Mouse (Mus musculus) heart, adult 8-10 months (tissue): ENCODE data around the gene Fstl1. TPM values are rescaled to one million over a fixed set of nuclear protein-coding genes. Genes with fewer than 3 reads are reported as not detected.

ENCODE experiments used
- DNase-seq: peaks from one replicate; pipeline ENCODE4 v3.0.0; 2022; ENCODE audit warnings: low spot score
- total RNA-seq, 4 experiments: library from RNA; stranded (reverse); gene quantifications; 2 replicates each; pipeline ENCODE4 v1.2.4; 2022

Fstl1 gene
- total RNA-seq, 4 experiments from 2014 or later, result 36.4 to 46.9 (median 43.4) TPM

DNA sequence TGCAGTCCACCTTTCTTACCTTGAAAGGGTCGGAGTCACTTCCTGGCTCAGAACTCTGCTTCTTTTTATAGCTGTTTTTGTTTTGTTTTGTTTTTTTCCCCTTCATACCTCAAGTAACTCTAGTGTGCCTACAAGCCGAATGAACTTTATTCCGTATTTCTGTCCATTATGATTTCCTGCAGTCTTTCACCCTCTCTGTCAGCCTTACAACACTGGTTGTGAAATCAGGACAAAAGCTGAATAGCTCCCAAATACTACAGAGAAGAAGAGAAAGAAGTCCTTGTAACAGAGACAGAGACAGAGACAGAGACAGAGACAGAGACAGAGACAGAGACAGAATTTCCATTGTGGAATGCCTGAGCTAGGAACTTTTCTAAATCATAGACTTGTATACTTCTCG, 41.3 kb downstream of the Fstl1 start:
- no peak for DNase-seq

DNA sequence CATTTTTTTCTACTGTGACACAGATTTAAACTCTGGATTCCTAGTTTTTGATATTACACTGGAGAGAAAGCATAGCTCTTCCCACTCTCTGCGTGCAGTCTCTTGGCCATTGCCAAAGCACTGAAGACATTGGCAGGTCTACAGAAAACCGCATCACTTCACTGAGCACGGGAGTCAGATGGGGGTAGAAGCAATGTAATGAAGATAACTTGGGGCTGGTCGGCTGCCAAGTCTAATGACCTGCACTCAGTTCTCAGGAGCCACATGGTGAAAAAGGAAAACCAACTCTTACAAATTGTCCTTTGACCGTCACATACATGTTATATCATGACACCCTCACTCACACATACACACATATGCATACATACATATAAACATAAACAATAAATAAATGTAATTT, 47.3 kb downstream of the Fstl1 start:
- DNase-seq, result no peak

DNA sequence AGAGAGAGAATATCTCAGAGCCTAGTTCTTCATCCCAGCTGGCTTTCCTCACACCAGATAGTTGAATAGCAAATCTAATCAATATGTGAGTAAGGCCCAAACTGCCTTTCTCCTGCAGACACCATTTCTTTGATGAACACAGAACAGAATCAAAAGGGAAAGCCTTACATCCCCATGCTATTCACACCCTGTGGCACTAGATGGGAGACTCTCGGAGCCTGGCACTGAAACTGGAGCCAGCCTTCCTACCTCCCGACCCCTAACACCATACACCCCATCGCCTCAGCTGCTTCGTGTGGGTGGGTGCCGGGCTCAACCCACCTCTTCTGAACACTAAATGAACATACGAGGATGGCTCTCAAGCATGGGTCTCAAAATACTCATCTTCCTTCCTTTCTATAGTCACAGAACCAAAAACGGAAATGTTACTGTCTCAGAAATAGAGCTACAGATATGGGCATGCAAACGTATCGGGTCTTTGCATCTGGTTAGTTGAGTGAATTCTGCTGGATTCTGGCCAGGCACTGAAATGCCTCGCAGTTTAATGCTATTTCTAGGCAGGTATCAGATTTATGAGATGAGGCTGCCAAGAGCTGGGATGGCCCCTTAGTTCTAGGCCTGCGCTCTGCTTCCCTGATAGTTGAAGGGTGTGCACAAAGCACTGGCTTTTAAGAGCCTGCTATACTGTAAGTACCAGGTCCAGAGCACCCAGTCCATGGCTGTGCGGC, 48.3 kb downstream of the Fstl1 start:
- no peak for DNase-seq

DNA sequence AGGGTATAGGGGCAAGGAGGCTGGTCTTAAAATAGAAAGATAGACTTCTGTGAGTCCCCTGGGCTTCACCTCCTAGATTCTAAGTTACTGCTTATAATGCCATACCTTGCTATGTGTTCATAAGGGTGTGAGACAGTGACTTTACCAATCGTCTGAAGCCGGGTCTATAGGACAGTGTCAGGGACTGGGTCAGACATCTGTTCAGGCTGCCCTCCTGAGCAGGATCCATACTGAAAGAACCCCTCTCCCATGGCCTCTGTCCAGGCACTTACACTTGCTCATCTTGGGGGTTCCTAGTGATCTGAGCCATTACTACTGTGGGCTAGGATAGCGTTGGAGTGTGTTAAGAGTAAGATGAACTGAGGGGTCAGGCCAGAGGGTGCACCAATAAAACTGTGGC, 49.6 kb downstream of the Fstl1 start:
- no peak for DNase-seq

DNA sequence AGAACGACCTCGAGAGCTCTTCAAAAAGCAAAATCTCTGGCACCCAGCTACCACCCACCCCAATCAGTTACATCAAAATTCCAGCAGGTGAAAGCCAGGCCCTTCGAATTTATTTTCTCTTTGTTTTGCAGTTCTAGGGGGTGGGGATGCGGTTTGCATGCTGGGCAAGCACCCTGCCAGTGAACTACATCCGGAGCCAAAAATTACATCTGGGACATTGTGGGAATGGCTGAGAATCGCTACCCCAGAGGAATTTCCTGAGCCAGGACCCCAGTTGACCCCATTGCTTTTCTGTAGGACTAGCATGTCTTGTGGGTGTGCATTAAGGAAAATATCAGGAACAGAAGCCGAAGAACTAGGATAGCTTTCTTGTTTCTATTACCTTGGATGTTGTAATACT, 54.4 kb downstream of the Fstl1 start:
- no peak for DNase-seq

DNA sequence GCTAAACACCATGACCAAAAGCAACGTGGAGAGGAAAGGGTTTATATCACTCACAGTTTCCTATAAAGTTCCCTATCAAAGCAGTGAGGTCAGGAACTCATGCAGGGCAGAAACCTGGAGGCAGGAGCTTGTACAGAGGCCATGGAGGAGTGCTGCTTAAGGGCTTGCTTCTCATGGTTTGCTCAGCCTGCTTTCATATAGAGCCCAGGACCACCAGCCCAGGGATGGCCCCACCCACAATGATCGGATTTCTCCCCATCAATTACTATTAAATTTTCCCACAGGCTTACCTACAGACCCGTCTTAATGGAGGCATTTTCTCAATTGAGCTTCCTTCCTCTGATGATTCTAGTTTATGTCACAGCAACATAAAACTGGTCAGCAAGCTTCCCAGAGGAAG, 60.9 kb downstream of the Fstl1 start:
- DNase-seq, result no peak

DNA sequence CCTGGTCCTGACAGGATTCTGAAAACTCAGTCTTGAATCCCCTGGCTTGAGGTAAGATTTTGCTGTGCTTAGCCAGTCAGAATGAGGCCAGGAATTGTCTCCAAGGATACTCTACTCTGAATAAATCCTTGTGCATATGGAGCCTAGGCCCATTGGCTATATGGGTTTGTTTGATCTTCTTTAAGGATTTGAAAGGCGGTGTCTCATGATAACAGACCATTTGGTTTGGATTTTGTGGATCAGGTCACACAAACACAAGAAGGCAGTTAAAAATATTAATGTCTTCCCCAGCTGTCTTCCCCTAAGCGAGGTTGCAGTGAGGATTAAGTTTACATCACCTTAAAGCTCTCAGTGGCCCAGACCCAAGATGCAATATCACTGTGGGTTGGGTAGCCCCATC, 65.8 kb downstream of the Fstl1 start:
- no peak for DNase-seq

DNA sequence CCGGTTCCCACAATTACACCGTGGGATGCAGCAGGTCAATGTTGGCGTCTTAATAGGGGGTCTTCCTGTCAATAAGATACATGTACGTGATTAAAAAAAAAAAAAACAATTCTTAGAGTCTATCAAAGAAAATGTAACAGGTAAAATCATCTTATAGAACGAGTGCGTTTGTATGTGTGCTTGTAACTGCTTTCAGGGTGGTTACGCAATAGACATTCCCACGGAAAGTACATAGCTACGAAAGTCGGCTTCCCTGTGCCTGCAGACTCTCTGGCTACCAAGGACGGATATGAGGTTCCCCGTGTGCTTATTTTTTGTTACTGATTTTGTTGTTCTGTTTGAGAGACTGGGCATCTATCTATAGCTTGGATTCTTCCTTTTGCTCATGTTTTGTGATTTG, 67.1 kb downstream of the Fstl1 start:
- DNase-seq, result no peak

DNA sequence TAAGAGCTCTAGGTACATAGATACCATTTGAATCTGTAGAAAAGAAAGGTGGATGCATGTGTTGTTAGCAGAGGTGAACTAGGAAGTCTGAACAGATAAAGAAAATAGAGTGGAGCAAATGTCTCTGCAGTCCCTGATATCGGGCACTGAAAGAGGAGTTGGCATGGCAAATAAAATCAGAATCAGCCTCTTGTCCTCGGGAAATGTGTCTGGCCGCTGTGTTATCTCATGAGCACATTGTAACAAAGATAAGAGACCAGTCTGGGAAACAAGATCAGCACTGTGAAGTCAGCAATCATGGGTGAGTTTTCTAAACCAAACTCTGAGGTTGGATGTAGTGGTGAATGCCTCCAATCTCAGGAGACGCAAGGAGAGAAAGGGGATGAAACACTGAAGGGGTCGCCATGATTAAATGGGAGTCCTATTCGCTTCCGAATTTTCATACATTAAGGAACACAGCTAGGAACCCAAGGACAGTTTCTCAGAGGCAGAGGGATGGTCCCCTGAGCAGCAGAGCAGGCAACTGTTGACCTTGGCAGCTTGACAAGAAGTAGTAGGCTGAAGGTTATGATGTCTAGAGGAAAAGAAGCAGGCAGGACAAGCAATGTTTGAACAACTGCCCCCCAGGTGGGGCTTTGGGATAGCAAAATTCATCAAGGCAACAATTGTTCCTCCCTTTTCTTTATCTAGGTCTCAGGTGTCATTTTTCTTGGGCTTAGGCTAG, 68.7 kb downstream of the Fstl1 start:
- DNase-seq, result peak; percentile 41

DNA sequence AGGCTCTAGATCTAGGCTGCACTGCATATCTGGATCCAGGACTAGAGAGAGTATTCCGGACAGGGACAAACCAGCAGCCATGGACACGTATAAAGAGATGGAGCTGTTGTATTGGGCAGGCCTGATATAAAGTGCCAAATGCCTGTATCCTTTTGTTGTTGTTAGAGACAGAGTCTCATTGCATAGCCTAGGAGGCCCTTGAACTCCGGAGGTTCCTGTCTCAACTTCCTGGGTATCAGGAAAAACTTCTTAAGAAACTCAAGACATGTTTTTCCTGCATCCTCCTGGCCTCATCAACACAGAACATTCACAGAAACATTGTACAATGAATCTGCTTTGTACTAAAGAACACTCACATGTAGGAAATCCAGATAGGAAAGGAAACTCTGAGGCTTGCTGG, 70.4 kb downstream of the Fstl1 start:
- DNase-seq, result no peak

DNA sequence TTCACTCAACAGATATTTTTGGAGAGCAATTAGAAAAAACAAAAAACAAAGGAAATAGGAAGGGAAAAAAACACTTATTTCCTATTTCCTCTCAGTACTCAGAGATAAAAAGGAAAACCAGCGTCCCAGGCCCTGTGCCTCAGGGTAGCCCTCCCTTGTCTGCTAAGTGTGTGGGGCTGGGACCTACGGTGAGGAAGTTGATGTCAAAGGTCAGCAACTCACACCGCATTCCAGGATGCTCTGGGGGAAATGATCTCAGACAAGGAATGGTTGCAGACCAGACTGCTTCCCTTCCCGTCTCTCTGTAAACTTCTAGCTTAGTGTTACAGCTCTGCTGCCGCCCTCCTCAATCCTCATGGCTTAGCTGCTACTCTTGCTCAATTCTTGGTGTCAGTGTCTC, 74.7 kb downstream of the Fstl1 start:
- peak; percentile 80 for DNase-seq

DNA sequence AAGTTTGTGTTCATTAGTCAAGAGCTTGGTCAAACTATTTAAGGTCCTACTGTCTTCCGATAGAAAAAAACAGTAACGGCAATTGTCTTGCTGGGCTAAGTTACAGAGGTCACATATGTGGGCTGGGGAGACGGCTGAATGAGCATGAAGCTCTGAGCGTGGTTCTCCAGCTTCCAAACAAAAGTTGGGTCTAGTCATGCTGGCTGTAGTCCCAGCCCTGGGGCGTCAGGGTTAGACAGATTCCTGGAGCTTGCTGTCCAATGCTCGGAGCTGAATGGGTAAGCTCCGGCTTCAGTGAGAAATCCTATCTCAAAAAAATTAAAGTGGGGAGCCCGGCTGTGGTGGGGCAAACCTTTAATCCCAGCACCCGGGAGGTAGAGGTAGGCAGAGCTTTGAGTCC, 76.6 kb downstream of the Fstl1 start:
- no peak for DNase-seq

DNA sequence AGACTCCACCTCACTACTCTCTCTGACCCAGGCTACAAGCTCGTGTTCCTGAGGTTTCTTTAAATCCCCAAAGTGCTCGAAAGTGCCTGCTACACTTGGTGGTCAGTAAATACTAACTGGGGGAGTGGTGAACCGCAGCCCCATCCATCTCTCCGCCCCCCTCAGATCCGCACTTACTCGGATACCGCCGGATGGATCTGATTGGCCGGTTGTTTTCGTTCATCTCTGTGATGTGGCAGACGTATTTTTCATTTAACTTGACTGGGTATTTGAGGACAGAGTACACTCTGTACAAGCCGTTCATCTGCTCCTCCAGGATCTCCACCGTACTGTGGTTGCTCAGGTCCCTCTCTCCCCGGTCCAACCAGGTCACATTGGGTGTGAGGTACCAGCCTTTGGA, 77.4 kb downstream of the Fstl1 start:
- DNase-seq, result no peak

DNA sequence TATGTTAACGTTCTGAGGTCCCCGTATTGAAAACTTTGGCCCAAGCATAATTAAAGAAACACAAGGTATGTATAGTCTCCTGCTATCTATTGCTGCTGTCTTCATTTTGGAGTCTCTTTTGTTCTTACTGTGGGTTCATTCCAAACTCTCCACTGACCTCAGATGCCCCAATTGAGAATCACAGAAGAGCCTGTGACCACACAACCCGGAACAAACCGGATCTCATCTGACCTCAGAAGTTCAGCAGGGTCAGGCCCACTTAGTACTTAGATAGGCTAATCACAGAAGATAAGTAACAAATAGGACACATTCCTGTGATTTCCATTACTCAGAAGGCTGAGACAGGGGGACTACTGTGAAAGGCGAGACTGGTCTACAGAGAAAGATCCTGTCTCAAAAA, 77.9 kb downstream of the Fstl1 start:
- no peak for DNase-seq

DNA sequence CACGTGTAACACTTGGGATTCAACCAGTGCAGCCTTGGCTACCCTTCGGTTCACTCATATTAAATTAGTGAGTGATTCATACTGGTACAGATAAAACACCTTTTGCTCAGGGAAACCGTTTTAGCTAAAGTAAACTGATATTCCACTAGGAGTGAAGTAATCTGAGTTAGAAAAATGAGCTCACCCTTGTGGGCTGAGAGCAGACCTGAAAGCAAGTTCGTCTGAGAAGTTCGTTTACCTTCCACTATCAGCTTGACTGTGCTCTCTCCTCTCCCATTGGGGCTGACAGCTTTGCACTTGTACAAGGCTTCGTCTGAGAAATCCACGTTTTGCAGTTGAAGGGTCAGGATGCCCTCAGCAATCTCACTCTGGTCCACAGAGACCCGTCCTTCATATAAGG, 78.9 kb downstream of the Fstl1 start:
- no peak for DNase-seq

DNA sequence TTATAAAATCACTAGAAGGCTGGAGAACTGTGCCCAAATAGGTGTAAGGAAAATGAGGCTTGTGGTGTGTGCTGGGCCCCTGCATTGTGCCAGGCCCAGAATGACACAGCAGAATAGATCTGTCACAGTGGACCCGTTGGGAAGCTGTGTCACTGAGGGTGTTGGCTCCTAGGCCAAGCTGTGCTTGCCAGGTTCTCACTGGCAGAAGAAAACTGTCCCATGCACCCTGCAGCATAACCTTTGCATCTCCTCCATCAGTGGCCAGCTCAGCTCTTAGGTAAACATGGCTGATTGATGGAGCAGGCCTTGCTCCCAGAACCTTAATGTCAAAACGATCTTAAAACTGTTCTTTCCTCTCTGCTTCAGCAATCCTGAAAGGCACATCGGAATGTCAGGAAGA, 79.7 kb downstream of the Fstl1 start:
- DNase-seq, result no peak

DNA sequence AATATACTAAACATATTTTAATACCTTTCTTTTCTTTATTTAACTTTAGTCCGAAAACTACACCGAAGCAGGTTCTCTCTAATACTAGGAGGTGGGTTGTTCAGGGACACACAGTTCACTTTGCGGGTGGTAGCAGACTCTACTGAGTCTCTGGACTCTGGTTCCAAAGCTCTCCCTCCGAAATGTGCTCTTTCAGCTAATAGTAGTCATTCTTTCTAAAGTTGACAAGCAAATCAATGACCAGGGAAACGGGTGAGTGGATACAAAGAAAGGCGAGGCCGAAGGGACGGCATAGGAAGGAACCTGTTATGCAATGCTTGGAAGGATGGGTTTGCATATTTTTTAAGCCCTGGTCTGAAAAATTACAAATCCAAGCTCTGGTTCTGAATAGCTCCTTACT, 80.8 kb downstream of the Fstl1 start:
- no peak for DNase-seq

DNA sequence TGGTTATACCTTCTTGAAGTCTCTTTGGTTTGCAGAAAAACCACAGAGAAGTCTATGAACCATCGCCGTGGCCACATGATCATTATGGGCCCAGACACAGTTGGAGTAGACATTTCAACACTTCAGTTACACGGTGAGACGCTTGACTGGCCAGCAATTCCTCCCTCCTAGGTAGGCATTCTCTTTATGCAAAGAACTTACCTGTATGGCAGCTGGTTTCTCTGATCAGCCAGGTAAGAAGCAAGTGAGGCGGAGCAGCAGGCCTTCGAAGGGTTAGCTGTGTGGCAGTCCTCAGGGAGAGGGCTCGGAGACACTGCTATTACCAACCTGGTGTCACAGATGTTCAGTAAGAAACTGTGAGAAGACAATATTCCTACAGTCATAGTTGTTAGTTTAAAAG, 83.5 kb downstream of the Fstl1 start:
- DNase-seq, result no peak

DNA sequence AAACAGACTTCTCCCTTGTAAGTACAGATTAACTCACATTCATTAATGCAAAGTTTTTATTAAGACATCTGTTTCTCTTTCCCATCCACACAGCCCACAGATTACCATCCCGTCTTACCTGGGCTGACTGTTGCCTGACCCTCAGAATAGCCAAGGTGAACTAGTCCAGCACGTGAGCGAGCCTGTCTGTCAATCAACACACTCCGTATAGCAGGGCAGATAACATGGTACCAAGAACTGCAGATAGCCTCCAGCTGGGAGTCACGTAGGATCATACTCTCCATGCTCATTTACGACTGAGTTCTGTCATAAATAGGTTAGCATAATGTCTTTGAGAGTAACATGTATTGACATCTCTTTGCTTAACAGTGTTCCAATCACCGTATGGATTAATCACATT, 84.4 kb downstream of the Fstl1 start, which contains the start of gene Gm36028:
Gm36028 (minus strand) TSS at position 118 of the 400 bp plus-strand sequence.
- DNase-seq, result no peak

DNA sequence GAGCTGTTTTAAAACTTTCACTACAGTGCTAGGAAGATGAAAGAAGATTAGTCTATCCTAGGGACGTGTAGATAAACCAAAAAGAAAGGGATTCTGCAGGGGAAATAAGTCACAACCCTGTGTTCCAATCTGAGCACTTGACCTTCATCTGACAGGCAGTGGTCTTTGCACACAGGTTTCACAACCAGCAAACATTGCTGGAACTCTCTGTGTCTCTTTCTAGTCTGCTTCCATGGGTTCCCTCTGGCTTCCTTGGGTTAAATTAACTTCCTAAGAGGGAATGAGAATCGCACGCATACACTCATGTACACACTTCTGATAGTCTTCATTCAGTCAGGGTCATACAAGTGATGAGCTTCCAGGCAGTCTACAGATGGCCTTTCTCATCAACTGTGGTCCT, 87.2 kb downstream of the Fstl1 start:
- DNase-seq, result no peak

DNA sequence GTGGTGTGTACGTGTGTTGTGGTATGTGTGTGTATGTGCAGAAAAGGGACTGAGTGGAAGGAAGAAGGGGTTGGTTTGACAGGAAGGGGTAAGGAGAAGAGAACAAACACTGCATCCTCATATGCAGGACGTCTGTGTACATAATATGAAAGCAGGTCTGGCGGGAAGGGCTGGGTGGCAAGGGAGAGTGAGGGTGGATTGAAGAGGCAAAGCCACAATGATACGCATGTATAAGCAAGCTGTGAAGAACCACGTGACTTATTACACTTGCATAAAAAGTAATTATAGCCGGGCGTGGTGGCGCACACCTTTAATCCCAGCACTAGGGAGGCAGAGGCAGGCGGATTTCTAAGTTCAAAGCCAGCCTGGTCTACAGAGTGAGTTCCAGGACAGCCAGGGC, 89.2 kb downstream of the Fstl1 start:
- no peak for DNase-seq

DNA sequence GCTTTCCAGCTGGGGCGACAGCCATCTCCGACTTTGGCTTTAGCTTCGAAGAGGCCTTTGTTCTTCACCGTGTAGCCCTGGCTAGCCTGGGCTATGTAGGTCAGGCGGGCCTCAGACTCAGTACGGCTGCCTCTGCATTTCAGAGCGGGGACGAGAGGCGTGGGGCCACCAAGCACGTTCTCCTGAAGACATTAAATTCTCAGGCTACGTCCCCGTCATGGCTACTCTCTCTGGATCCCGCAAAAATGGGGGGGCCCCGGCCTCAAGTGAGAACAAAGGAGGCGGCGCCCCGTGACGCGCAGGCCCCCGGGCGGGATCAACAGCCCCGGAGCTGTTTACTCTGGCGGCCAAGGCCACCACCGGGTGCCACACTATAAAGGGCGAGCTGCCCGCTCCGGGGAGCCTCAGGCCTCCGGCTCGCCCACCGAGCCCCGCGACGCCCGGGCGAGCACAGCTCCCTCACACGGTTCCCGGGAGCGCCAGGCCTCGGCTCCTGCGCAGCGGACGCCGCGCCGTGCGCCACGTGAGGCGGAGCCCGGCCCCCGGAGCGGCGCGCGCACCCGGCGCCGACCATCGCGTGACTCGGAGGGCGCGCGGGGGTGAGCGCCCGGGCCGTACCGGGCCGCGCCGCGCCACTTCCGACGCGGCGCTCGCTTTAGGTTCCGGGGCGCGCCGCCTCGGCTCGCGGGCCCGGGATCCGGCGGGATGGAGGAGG, 91.3 kb downstream of the Fstl1 start, which contains the start of gene Lrrc58:
Lrrc58 (plus strand) TSS at position 599 of the 715 bp plus-strand sequence.
- peak; percentile 77 for DNase-seq
